Mouse (Mus musculus) neural tube, embryonic 13.5 days (tissue): Measurements from ENCODE around the gene Snap47. TPM values are rescaled to one million over a fixed set of nuclear protein-coding genes. Genes with fewer than 3 reads are reported as not detected.

Experiments used
- ATAC-seq: fragments of 200-750 bp; cut with Nextera tagmentation; 2 replicates; pipeline ENCODE4 v1.8.0; 2017; ENCODE audit warnings: low read depth, mild to moderate bottlenecking, moderate TSS enrichment, moderate library complexity
- H3K27ac ChIP-seq: fragments of 300-500 bp; sonication (generic); replicated peaks from 2 replicates; pipeline ENCODE4 v1.5.1; 2015; ENCODE audit warnings: moderate library complexity, mild to moderate bottlenecking, inconsistent platforms
- H3K27me3 ChIP-seq: fragments of 300-500 bp; sonication (generic); 2 replicates; pipeline ENCODE4 v1.6.1; 2015; ENCODE audit warnings: mild to moderate bottlenecking, inconsistent platforms
- H3K36me3 ChIP-seq: fragments of 300-500 bp; sonication (generic); 2 replicates; pipeline ENCODE4 v1.6.1; 2015; ENCODE audit warnings: mild to moderate bottlenecking, inconsistent platforms
- H3K4me1 ChIP-seq: fragments of 300-500 bp; sonication (generic); replicated peaks from 2 replicates; pipeline ENCODE4 v1.6.1; 2015; ENCODE audit warnings: inconsistent platforms
- H3K4me2 ChIP-seq: fragments of 300-500 bp; sonication (generic); 2 replicates; pipeline ENCODE4 v1.6.1; 2015; ENCODE audit warnings: inconsistent platforms, mild to moderate bottlenecking, moderate library complexity
- H3K4me3 ChIP-seq: fragments of 300-500 bp; sonication (generic); 2 replicates; pipeline ENCODE4 v1.5.1; 2015; ENCODE audit warnings: mild to moderate bottlenecking, inconsistent platforms
- H3K9ac ChIP-seq: fragments of 300-500 bp; sonication (generic); 2 replicates; pipeline ENCODE4 v1.6.1; 2015; ENCODE audit warnings: moderate library complexity, mild to moderate bottlenecking, inconsistent platforms
- H3K9me3 ChIP-seq: fragments of 300-500 bp; sonication (generic); 2 replicates; pipeline ENCODE4 v1.6.1; 2016; ENCODE audit warnings: inconsistent platforms
- WGBS: fragments of 180-500 bp; shearing (Covaris S2); methylation state at CpG from one replicate; pipeline ENCODE4 v1.1.7; 2015; 5-methylcytosine and 5-hydroxymethylcytosine counted together
- polyA plus RNA-seq: library from polyadenylated mRNA; unstranded; fragments of >200 nt; fragmentation: Nextera tagmentation; extraction: Ambion mirVana; gene quantifications from 2 replicates; pipeline ENCODE4 v1.2.1, GENCODE M21; 2015

The Snap47 gene
- polyA plus RNA-seq, 1 experiment from 2014 or later = 491 TPM

- Histone ChIP-seq H3K4me2 (no peak overlapping the region), H3K9ac (no peak overlapping the region), H3K27ac (no peak overlapping the region), H3K27me3 (no peaks in the 10 kb centered on the region), H3K4me3 (no peak overlapping the region), H3K36me3 (peaks cover 88% of the 10 kb centered on the region), H3K4me1 (peaks cover 14% of the 10 kb centered on the region), H3K9me3 (no peaks in the 10 kb centered on the region)
- no peak for ATAC-seq
- 81% methylated on average over 5 of the region's 5 CpGs for WGBS
Observed at GRCm38 (mm10) chr11:59418708-59419107, 32.3 kb downstream of the Snap47 start.

GRCm38 (mm10) chr11:59412999-59413863, 37.8 kb downstream of the Snap47 start:
- no peak overlapping the region for H3K4me2 ChIP-seq
- no peaks in the 10 kb centered on the region for H3K27me3 ChIP-seq
- no peaks in the 10 kb centered on the region for H3K9me3 ChIP-seq
- ATAC-seq = no peak
- peaks cover 12% of the 10 kb centered on the region for H3K4me1 ChIP-seq
- peaks cover 62% of the 10 kb centered on the region for H3K36me3 ChIP-seq
- WGBS = 81% methylated on average over 13 of the region's 13 CpGs
- H3K4me3 ChIP-seq = no peak overlapping the region
- H3K27ac ChIP-seq = peak overlapping the region; percentile 56
- no peak overlapping the region for H3K9ac ChIP-seq

DNA sequence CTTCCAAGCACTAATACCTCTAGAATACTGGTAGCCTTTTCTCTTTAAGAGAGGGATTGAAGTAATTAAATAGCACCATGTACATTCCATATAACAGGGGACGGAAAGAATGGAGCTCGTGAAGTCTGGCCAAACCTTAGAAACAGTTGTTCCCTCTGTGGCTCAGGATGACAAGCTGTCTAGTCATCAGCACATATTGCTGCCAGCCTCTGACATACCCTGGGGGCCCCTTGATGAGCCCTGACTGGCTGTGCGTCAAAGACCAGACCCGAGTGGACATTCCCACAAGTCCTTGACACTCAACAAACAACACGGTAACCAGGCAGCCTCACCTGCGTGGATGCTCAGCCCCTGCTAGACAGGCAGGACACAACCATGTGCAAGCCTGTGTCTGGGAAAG, 38.9 kb downstream of the Snap47 start:
- H3K36me3 ChIP-seq = peaks cover 66% of the 10 kb centered on the region
- H3K27me3 ChIP-seq = no peaks in the 10 kb centered on the region
- H3K4me2 ChIP-seq = no peak overlapping the region
- H3K27ac ChIP-seq = no peak overlapping the region
- no peak for ATAC-seq
- H3K4me3 ChIP-seq = no peak overlapping the region
- WGBS = 83% methylated on average over 6 of the region's 6 CpGs
- H3K4me1 ChIP-seq = peaks cover 12% of the 10 kb centered on the region
- no peak overlapping the region for H3K9ac ChIP-seq
- H3K9me3 ChIP-seq = no peaks in the 10 kb centered on the region

- no peaks in the 10 kb centered on the region for H3K27me3 ChIP-seq
- H3K27ac ChIP-seq = no peak overlapping the region
- ATAC-seq = no peak
- no peak overlapping the region for H3K9ac ChIP-seq
- H3K4me3 ChIP-seq = no peak overlapping the region
- H3K9me3 ChIP-seq = no peaks in the 10 kb centered on the region
- peaks cover 12% of the 10 kb centered on the region for H3K4me1 ChIP-seq
- H3K36me3 ChIP-seq = peaks cover 69% of the 10 kb centered on the region
- H3K4me2 ChIP-seq = no peak overlapping the region
- WGBS = 88% methylated on average over 2 of the region's 2 CpGs
Observed at GRCm38 (mm10) chr11:59410851-59411250, 40.1 kb downstream of the Snap47 start.

DNA sequence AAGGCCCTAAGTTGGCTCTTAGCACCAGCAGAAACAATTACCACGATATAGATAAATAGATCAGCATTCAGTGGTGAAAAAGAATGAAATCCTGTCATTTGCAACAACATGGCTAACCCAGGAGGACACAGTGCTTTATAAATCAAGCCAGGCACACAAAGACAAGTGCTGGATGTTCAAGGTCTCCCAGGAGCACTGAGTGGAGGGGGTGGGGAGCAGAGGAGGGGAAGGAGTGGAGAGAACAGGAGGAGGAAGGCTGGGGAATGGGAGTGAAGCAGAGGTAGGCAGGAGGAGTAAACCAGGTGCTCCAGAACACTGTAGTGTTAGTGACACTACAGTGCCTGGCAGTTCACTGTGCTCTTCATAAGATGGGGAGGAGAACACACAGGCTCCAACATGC, 45.2 kb downstream of the Snap47 start:
- WGBS = 69% methylated on average over 1 of the region's 1 CpGs
- peaks cover 65% of the 10 kb centered on the region for H3K36me3 ChIP-seq
- H3K9ac ChIP-seq = no peak overlapping the region
- H3K9me3 ChIP-seq = no peaks in the 10 kb centered on the region
- no peaks in the 10 kb centered on the region for H3K4me1 ChIP-seq
- H3K27me3 ChIP-seq = no peaks in the 10 kb centered on the region
- H3K4me2 ChIP-seq = no peak overlapping the region
- no peak overlapping the region for H3K4me3 ChIP-seq
- H3K27ac ChIP-seq = no peak overlapping the region
- no peak for ATAC-seq

DNA sequence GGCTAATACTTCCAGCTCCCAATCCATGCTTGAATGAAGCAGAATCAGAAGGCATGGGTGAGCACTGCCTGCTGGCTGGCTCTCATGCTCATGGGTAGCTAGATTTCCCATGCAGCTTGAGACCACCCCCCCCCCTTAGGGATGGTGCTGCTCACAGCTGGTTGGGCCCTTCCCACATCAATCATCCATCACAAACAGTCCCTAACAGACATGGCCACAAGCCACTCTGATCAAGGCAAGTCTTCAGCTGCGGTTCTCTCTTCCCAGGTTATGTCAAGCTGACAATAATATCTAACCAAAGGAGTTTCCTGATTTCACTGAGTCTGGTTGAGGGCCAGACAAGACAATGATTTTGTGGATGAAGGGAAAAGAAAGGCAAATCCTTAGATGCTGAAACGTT, 50.1 kb downstream of the Snap47 start:
- Histone ChIP-seq H3K4me2 (no peak overlapping the region), H3K9ac (no peak overlapping the region), H3K36me3 (peaks cover 31% of the 10 kb centered on the region), H3K9me3 (no peaks in the 10 kb centered on the region), H3K27me3 (no peaks in the 10 kb centered on the region), H3K4me1 (0 out of 2 replicates have a peak, but pooled peaks cover 3% of the 10 kb centered on the region), H3K4me3 (no peak overlapping the region), H3K27ac (no peak overlapping the region)
- WGBS = 76% methylated on average over 2 of the region's 2 CpGs
- ATAC-seq = no peak

- Histone ChIP-seq H3K27ac (no peak overlapping the region), H3K9ac (no peak overlapping the region), H3K4me2 (no peak overlapping the region), H3K27me3 (no peaks in the 10 kb centered on the region), H3K36me3 (peaks cover 20% of the 10 kb centered on the region), H3K4me3 (no peak overlapping the region), H3K9me3 (no peaks in the 10 kb centered on the region), H3K4me1 (0 out of 2 replicates have a peak, but pooled peaks cover 3% of the 10 kb centered on the region)
- no peak for ATAC-seq
- 80% methylated on average over 8 of the region's 8 CpGs for whole genome bisulfite sequencing
Observed at GRCm38 (mm10) chr11:59399830-59400229, 51.2 kb downstream of the Snap47 start.

DNA sequence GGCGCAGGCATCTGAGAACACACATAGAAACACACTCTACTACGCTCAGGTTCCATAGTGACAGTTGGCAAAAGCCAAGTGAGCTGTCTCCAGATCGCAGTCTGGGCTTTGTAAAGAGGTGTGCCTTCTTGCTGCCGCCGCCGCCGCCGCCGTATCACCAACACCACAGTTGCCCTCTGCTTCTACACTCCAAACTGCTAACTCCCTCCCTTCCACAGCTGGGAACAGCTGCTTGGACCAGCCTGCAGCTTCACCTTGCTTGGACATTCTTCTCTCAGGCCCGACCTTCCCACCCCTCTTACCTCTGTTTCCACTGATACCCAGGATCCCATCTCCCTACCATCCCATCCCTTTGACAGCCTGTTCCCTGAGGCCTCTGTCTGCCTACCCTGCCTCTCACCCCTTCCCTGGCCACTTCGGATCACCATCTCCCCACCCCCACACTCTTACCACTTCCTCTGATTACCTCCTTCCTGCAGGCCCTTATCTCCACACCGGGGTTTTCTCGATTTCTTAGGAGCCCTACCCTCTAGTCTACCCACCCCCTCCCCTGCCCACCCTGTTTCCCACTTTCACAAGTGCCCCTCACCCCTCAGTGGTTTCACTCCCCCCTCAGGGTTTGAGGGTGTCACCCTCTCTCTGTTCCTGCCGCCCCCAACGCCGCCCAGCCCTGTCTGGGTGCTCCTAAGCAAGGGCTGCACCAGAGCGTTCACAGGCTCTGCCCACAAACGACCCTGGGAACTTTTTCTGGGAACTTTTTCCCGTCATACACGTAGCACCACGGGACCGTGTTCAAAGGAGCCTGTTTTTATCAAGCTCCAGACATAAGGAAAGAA, 53.2 kb downstream of the Snap47 start:
- Histone ChIP-seq H3K36me3 (peaks cover 5% of the 10 kb centered on the region), H3K9me3 (no peaks in the 10 kb centered on the region), H3K27ac (no peak overlapping the region), H3K9ac (no peak overlapping the region), H3K4me3 (no peak overlapping the region), H3K4me1 (peaks cover 14% of the 10 kb centered on the region; the same call in 1 of the 2 replicates), H3K4me2 (no peak overlapping the region), H3K27me3 (no peaks in the 10 kb centered on the region)
- ATAC-seq = no peak
- WGBS = 69% methylated on average over 22 of the region's 22 CpGs

- no peak for ATAC-seq
- H3K9ac ChIP-seq = no peak overlapping the region
- no peak overlapping the region for H3K4me2 ChIP-seq
- peak overlapping the region; percentile 18; the same call in 1 of the 2 replicates for H3K27ac ChIP-seq
- WGBS = 91% methylated on average over 5 of the region's 5 CpGs
- no peaks in the 10 kb centered on the region for H3K36me3 ChIP-seq
- no peaks in the 10 kb centered on the region for H3K27me3 ChIP-seq
- H3K4me3 ChIP-seq = no peak overlapping the region
- peaks cover 13% of the 10 kb centered on the region; the same call in 1 of the 2 replicates for H3K4me1 ChIP-seq
- no peaks in the 10 kb centered on the region for H3K9me3 ChIP-seq
Observed at GRCm38 (mm10) chr11:59394451-59394850, 56.5 kb downstream of the Snap47 start.

GRCm38 (mm10) chr11:59393591-59393990, 57.4 kb downstream of the Snap47 start:
- H3K4me3 ChIP-seq = no peak overlapping the region
- ATAC-seq = peak; percentile 40; the same call in 1 of the 2 replicates
- 35% methylated on average over 9 of the region's 9 CpGs for WGBS

GRCm38 (mm10) chr11:59392300-59392699, 58.7 kb downstream of the Snap47 start:
- Histone ChIP-seq H3K27me3 (no peaks in the 10 kb centered on the region), H3K4me2 (no peak overlapping the region), H3K4me3 (no peak overlapping the region), H3K9me3 (no peaks in the 10 kb centered on the region), H3K4me1 (peaks cover 11% of the 10 kb centered on the region; the same call in 1 of the 2 replicates), H3K36me3 (no peaks in the 10 kb centered on the region), H3K27ac (no peak overlapping the region), H3K9ac (no peak overlapping the region)
- ATAC-seq = no peak
- 63% methylated on average over 6 of the region's 6 CpGs for WGBS

More at GRCm38 (mm10) chr11:59393591-59393990, 57.4 kb downstream of the Snap47 start:
- Histone ChIP-seq H3K9me3 (no peaks in the 10 kb centered on the region), H3K36me3 (no peaks in the 10 kb centered on the region), H3K4me2 (no peak overlapping the region), H3K9ac (no peak overlapping the region), H3K27me3 (no peaks in the 10 kb centered on the region), H3K4me1 (peaks cover 11% of the 10 kb centered on the region; the same call in 1 of the 2 replicates), H3K27ac (no peak overlapping the region)

DNA sequence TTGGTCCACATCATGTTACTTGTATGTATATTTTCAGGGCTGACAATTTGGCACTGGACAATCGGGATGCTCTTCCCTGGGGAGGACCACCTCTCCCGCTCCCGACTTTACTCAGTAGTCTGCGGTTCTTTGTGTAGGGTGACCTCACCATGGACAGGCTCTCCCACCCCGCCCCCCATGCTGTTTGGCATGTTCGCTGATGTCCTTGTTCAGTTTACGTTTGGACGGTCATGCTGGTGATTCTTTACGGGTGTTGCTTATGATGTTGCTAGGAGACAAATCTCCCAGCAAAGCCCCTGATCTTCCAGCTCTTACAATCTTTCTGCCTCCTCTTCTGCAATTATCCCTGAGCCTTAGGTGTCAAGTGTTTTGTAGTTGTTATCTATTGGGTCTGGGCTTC, 60.5 kb downstream of the Snap47 start:
- peaks cover 11% of the 10 kb centered on the region; the same call in 1 of the 2 replicates for H3K4me1 ChIP-seq
- no peaks in the 10 kb centered on the region for H3K27me3 ChIP-seq
- H3K36me3 ChIP-seq = no peaks in the 10 kb centered on the region
- no peak overlapping the region for H3K9ac ChIP-seq
- no peak overlapping the region for H3K27ac ChIP-seq
- WGBS = 50% methylated on average over 9 of the region's 9 CpGs
- no peaks in the 10 kb centered on the region for H3K9me3 ChIP-seq
- ATAC-seq = no peak
- H3K4me2 ChIP-seq = no peak overlapping the region
- no peak overlapping the region for H3K4me3 ChIP-seq
